Mouse (Mus musculus): ENCODE data around the gene Crim1. TPM values are rescaled to one million over a fixed set of nuclear protein-coding genes. Genes with fewer than 3 reads are reported as not detected.

Gene Crim1
- total RNA-seq, 2 experiments from 2014 or later: 70.3 to 81.0 TPM

DNA sequence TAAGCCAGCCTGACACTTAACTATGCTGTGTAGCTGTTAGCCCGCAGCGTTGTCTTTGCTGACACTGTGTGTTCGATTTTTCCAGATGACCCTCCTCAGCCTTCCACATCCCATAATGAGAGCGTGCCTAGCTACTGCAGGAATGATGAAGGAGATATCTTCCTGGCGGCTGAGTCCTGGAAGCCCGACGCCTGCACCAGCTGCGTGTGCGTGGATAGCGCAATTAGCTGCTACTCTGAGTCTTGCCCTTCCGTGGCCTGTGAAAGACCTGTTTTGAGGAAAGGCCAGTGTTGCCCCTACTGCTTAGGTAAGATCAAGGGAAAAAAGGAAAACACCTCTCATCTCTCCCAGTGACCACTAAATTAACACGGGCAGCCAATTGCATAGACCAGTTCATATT is 154.8 kb downstream of the Crim1 start:
- intact Hi-C loops (cut with DNase I): no loop called here
- DNase-seq (ENCODE audit: low spot score in 2 of 2): no peak

DNA sequence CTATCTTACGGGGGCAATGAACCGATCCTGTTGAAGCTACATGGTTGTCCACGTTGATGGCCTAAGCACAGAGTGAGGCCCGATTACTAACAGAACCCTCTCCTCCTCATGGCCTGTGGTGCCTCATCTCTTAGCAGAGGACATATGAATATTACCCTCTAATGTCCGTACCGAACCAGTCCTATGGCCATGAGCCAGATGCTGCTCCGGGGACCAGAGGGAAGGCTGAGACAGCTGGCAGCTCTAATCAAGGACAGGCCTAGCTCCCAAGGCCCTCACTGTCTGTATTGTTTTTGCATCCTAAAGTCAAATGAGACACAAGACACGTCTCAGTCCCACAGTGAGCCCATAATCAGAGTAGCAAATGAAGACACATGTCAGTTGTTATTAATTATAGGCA is 155.6 kb downstream of the Crim1 start:
- intact Hi-C loops (cut with DNase I): no loop called here

DNA sequence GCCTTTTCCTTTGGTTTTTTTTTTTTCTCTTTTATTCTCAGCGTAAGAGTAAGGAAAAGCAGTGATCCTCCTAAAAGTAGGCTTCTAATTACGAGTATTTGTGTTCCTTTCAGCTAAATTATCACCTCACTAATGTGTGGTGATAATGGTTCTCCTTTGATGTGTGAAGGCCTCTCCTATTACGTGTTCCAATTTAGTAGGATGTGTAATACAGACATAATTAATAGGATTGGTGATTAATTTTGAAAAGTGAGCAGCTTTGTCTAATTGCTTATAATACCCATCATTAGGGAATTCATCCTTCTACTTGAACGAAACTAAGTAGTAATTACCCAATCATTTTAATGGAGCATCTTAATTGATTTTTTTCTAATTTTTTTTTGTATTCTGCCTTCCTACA is 157.7 kb downstream of the Crim1 start:
- intact Hi-C loops (cut with DNase I): no loop called here
- no peak for DNase-seq (ENCODE audit: low spot score in 2 of 2)

More for the DNA sequence above, 155.6 kb downstream of the Crim1 start:
- no peak for DNase-seq (ENCODE audit: low spot score in 2 of 2)

- intact Hi-C loops (cut with DNase I): no loop called here
- peak in 1 of 2 experiments; percentile 8 for DNase-seq (ENCODE audit: low spot score in 2 of 2)
Measured at GRCm38 (mm10) chr17:78358251-78358726, 158.2 kb downstream of the Crim1 start.

GRCm38 (mm10) chr17:78361939-78362728 is 162.1 kb downstream of the Crim1 start:
- intact Hi-C loops (cut with DNase I): no loop called here
- DNase-seq (ENCODE audit: low spot score in 2 of 2): peak in 1 of 2 experiments; percentile 10

DNA sequence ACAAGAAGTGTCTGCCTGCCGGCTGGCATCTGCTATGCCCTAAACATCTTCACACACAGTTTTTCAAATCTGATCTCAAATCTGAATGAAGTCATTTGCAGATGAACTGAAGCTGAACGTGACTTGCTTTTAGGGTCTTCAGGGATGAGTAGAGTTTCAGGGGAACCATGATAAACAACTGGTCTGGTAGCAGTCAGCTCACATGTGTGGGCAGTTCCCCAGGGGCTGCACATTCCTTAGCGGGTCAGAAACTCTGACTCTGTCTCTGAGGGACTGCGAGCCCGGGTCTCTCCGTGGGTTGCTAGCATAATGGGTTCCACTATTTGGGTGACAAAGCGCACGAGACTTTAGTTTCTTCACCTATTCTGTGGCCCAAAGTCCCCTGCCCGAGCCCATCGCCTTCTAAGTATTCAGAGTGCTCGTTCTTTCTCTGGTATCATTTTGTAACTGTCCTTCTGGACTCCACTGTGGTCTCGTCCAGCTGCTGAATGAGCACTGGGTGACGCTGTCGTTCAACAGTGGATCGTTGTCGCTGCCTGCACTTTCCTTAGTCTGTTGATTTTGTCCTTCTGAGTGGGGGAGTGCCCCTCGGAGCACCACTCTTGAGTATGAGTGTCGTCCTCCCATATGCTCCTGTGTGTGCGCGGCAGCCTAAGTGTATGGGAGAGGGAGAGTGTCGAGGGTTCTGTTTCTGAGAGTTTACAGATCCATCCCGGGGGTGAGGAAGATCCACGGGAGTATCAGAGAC is 164.7 kb downstream of the Crim1 start:
- DNase-seq (ENCODE audit: low spot score in 2 of 2): no peak
- intact Hi-C loops (cut with DNase I): no loop called here

GRCm38 (mm10) chr17:78366070-78366469 is 166.0 kb downstream of the Crim1 start:
- intact Hi-C loops (cut with DNase I): no loop called here
- no peak for DNase-seq (ENCODE audit: low spot score in 2 of 2)

DNA sequence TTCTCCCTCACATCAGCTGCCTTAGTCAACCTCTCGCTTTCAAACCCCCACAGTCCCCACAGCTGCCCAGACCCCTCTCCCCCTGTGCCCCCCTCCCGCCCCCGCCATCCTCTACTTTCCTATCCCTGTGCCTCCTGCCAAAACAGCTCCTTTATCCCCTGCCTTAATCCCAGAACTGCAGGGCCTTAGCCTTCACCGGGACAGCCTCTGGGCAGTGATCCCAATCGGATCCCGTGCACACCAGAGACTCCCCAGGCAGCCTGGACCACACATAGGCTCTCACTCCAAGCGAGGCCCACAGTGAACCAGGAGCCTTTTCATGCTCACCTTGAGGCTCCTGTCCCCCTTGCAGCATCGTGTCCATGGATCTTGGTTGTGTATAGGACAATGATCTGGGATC is 168.4 kb downstream of the Crim1 start:
- DNase-seq (ENCODE audit: low spot score in 2 of 2): no peak
- intact Hi-C loops (cut with DNase I): no loop called here

DNA sequence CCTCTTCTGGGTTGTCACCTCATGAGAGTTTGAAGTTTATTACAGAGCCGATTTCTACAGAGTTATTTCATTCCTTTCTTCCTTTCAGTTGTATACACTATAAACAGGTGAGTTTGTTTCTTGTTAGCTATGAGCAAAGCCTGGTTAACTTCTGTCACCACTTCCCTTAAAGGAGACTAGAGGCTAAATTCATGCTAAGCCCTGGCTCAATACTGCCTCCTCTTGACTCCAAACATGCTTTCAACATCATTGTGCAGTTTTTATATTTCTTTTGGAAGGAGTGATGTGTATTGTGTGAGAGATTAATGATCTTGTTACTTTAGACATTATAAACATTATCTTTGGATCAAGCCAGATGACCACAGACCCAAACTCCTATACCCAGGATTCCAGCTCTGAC is 170.4 kb downstream of the Crim1 start:
- no peak for DNase-seq (ENCODE audit: low spot score in 2 of 2)
- intact Hi-C loops (cut with DNase I): no loop called here

- intact Hi-C loops (cut with DNase I): no loop called here
- DNase-seq (ENCODE audit: low spot score in 2 of 2): no peak
Measured at GRCm38 (mm10) chr17:78373174-78373573, 173.1 kb downstream of the Crim1 start.

DNA sequence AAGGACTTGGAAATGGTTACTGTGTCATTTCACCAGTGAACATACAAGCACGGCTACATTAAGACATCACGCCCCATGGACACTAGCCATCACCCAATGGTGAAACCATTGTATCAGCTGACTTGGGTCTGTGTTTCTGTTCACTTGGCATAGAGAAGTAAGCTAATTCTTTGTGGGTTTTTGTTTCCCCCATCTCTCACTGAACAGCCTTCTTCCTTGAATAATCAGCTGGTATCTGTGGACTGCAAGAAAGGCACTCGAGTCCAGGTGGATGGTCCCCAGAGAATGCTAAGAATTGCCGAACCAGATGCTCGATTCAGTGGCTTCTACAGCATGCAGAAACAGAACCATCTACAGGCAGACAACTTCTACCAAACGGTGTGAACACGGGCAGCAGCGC is 173.8 kb downstream of the Crim1 start:
- intact Hi-C loops (cut with DNase I): no loop called here
- DNase-seq (ENCODE audit: low spot score in 2 of 2): no peak

DNA sequence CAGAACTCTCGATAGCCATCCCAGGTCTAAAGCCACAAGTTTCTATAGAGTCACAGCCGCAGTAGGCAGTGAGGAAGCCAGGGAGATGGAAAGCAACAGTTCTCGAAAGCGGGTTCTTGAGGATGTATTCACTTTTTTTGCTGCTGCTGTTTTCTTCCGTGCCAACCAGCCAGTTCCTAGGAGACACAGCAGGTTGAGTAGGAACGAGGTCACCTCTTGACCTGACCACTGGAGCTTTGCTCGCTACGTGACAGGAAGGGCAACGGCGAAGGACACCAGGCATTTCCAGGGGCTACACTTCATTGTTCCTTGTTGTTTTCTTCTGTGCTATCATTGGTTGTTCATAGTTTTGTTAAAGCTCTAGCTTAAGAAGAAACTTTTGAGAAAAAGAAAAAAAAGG is 174.7 kb downstream of the Crim1 start:
- no peak for DNase-seq (ENCODE audit: low spot score in 2 of 2)
- intact Hi-C loops (cut with DNase I): no loop called here

DNA sequence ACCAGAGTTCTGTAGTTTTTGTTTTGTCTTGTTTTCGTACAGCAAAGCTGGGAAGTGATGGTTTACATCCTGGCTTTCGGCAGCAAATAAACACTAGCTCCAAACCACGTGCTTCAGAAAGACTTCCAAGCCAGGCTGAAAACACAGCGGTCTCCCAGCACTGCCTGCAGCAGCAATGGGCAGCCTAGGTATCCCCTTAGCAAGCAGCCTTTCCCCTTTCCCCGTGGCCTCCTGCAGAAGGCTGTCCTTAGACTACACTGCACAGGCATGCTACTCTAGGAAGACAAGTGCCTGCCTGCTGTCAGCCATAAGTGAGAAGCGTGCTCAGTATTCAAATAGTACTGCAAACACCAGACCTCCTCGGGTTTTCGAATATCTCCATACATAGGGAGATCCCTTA is 176.5 kb downstream of the Crim1 start:
- intact Hi-C loops (cut with DNase I): no loop called here

DNA sequence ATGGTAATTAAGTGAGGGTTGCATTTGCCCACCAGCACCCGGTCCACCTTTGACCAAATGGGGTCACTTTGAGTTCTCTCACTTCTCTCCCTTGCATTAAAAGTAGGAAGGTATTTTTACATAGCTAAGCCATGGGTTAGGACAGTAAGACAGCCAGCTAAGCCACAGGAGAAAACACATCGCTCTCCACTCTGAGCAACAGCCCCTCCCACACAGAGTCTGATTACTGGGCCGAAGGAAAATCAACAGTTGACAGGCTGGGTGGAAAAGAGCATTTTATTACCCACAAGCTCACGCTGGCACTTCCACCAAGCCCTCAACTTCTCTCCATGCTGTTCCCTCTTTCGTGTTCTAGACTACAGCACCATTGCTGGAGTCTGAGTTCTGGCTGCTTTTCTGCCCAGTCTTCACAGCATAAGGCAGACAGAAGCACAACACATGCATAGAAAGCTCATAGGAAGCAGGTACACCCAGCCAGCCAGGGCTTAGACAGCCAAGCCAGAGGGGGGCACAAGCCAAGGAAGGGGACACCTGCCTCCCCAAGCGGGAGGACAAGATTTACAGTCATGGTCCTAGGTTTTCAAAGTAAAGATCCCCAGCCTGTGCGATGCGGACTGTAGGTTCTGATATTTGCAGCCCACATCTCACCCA is 179.2 kb downstream of the Crim1 start:
- intact Hi-C loops (cut with DNase I): no loop called here

More for the DNA sequence above, 176.5 kb downstream of the Crim1 start:
- DNase-seq (ENCODE audit: low spot score in 2 of 2): no peak

GRCm38 (mm10) chr17:78379730-78380245 is 179.7 kb downstream of the Crim1 start:
- DNase-seq (ENCODE audit: low spot score in 2 of 2): no peak
- intact Hi-C loops (cut with DNase I): no loop called here

More for the DNA sequence above, 179.2 kb downstream of the Crim1 start:
- DNase-seq (ENCODE audit: low spot score in 2 of 2): no peak

- DNase-seq (ENCODE audit: low spot score in 2 of 2): no peak
- intact Hi-C loops (cut with DNase I): no loop called here
Measured at GRCm38 (mm10) chr17:78382321-78382720, 182.3 kb downstream of the Crim1 start.

- DNase-seq (ENCODE audit: low spot score in 2 of 2): peak in 1 of 2 experiments; percentile 22
- intact Hi-C loops (cut with DNase I): no loop called here
Measured at GRCm38 (mm10) chr17:78387665-78388064, 187.6 kb downstream of the Crim1 start.

GRCm38 (mm10) chr17:78388101-78388847 is 188.2 kb downstream of the Crim1 start:
- intact Hi-C loops (cut with DNase I): no loop called here
- DNase-seq (ENCODE audit: low spot score in 2 of 2): no peak

GRCm38 (mm10) chr17:78389573-78389972 is 189.5 kb downstream of the Crim1 start:
- peak in 1 of 2 experiments; percentile 33 for DNase-seq (ENCODE audit: low spot score in 2 of 2)
- intact Hi-C loops (cut with DNase I): no loop called here
